Mouse (Mus musculus) hindbrain, embryonic 14.5 days (tissue): ENCODE measurements around the gene Zfp248. TPM values are rescaled to one million over a fixed set of nuclear protein-coding genes. Genes with fewer than 3 reads are reported as not detected.
A peak's percentile ranks its signal among the peaks of the same experiment; 100 is the strongest.

Experiments used
- ATAC-seq: fragments of 200-750 bp; cut with Nextera tagmentation; 2 replicates; pipeline ENCODE4 v1.8.0; 2017; ENCODE audit warnings: moderate number of reproducible peaks, mild to moderate bottlenecking, moderate TSS enrichment, moderate library complexity; ENCODE audit not compliant: low FRiP score
- DNase-seq: peaks from one replicate; pipeline ENCODE4 v3.0.0-alpha.2; 2015; ENCODE audit warnings: low spot score
- H3K27ac ChIP-seq: fragments of 300-500 bp; sonication (generic); 2 replicates; pipeline ENCODE4 v1.5.1; 2014; ENCODE audit warnings: mild to moderate bottlenecking, moderate library complexity
- H3K27me3 ChIP-seq: fragments of 300-500 bp; sonication (generic); 2 replicates; pipeline ENCODE4 v1.6.1; 2014; ENCODE audit warnings: mild to moderate bottlenecking, low read length, mixed read lengths; ENCODE audit not compliant: control insufficient read depth, insufficient read depth
- H3K36me3 ChIP-seq: fragments of 300-500 bp; sonication (generic); replicated peaks from 2 replicates; pipeline ENCODE4 v1.6.1; 2014; ENCODE audit not compliant: control insufficient read depth, insufficient read depth
- H3K4me1 ChIP-seq: fragments of 300-500 bp; sonication (generic); replicated peaks from 2 replicates; pipeline ENCODE4 v1.6.1; 2014; ENCODE audit warnings: antibody characterized with exemption, low read length, mixed read lengths; ENCODE audit not compliant: control insufficient read depth, insufficient read depth
- H3K4me2 ChIP-seq: fragments of 300-500 bp; sonication (generic); replicated peaks from 2 replicates; pipeline ENCODE4 v1.6.1; 2014; ENCODE audit warnings: mild to moderate bottlenecking, moderate library complexity
- H3K4me3 ChIP-seq: fragments of 300-500 bp; sonication (generic); replicated peaks from 2 replicates; pipeline ENCODE4 v1.5.1; 2014; ENCODE audit warnings: mild to moderate bottlenecking, low read length
- H3K9ac ChIP-seq: fragments of 300-500 bp; sonication (generic); 2 replicates; pipeline ENCODE4 v1.6.1; 2014
- H3K9me3 ChIP-seq: fragments of 300-500 bp; sonication (generic); 2 replicates; pipeline ENCODE4 v1.6.1; 2016; ENCODE audit warnings: low read length; ENCODE audit not compliant: control insufficient read depth
- WGBS: fragments of 180-500 bp; shearing (Covaris S2); extraction: QIAGEN DNeasy Blood & Tissue Kit; methylation state at CpG from one replicate; pipeline ENCODE4 v1.1.7; 2014; 5-methylcytosine and 5-hydroxymethylcytosine counted together
- microRNA-seq: library from miRNA; unstranded; fragments of <30 nt; microRNA quantifications from one replicate; pipeline ENCODE4, GENCODE M21; 2016
- polyA plus RNA-seq: library from polyadenylated mRNA; unstranded; fragments of >200 nt; fragmentation: Nextera tagmentation; extraction: Ambion mirVana; gene quantifications from 2 replicates; pipeline ENCODE4 v1.2.1, GENCODE M21; 2014

Gene Zfp248
- polyA plus RNA-seq, 1 experiment from 2014 or later = 16.6 TPM

GRCm38 (mm10) chr6:118380630-118381029 is 74.7 kb downstream of the Zfp248 start:
- ATAC-seq (no peak), DNase-seq (no peak)
- Histone ChIP-seq H3K9me3 (no peaks in the 10 kb centered on the region), H3K9ac (no peak overlapping the region), H3K4me3 (no peak overlapping the region), H3K4me2 (no peak overlapping the region), H3K27ac (no peak overlapping the region), H3K27me3 (no peaks in the 10 kb centered on the region), H3K4me1 (no peaks in the 10 kb centered on the region), H3K36me3 (peaks cover 26% of the 10 kb centered on the region)
- WGBS = 67% methylated on average over 3 of the region's 3 CpGs

- peak; percentile 86 for ATAC-seq
- Histone ChIP-seq H3K27me3 (no peaks in the 10 kb centered on the region), H3K4me1 (no peaks in the 10 kb centered on the region), H3K36me3 (peaks cover 24% of the 10 kb centered on the region), H3K4me3 (no peak overlapping the region), H3K4me2 (peak overlapping the region; percentile 31), H3K9me3 (no peaks in the 10 kb centered on the region), H3K9ac (no peak overlapping the region), H3K27ac (no peak overlapping the region)
- peak; percentile 88 for DNase-seq
- WGBS = 33% methylated on average over 20 of the region's 20 CpGs
Observed at GRCm38 (mm10) chr6:118379451-118380167, 75.7 kb downstream of the Zfp248 start.

- H3K27ac ChIP-seq = no peak overlapping the region
- no peak overlapping the region for H3K4me3 ChIP-seq
- H3K9ac ChIP-seq = no peak overlapping the region
- peaks cover 4% of the 10 kb centered on the region for H3K36me3 ChIP-seq
- H3K9me3 ChIP-seq = no peaks in the 10 kb centered on the region
- H3K4me1 ChIP-seq = no peaks in the 10 kb centered on the region
- H3K27me3 ChIP-seq = no peaks in the 10 kb centered on the region
- ATAC-seq (no peak), DNase-seq (no peak)
- WGBS = 51% methylated on average over 10 of the region's 10 CpGs
- no peak overlapping the region for H3K4me2 ChIP-seq
Observed at GRCm38 (mm10) chr6:118377611-118378010, 77.7 kb downstream of the Zfp248 start.

Small RNAs within 50 kb of the gene (microRNA-seq; reads per million reads assigned to microRNA genes)
- gene Gm25953 = not detected

Other genes with a start within 250 kb of the Zfp248 start
- gene Bms1, start 36.1 kb downstream of the Zfp248 start, polyA plus RNA-seq = 20.1 and 23.6 TPM in 2 replicates
- gene Zfp9, start 23.8 kb upstream of the Zfp248 start, polyA plus RNA-seq = 13.5 and 16.5 TPM in 2 replicates
- gene Ankrd26, start 106.7 kb upstream of the Zfp248 start, polyA plus RNA-seq = 15.0 and 17.4 TPM in 2 replicates